15 mouse cellular contexts compared by ENCODE assay signal in the genomic region with DNA sequence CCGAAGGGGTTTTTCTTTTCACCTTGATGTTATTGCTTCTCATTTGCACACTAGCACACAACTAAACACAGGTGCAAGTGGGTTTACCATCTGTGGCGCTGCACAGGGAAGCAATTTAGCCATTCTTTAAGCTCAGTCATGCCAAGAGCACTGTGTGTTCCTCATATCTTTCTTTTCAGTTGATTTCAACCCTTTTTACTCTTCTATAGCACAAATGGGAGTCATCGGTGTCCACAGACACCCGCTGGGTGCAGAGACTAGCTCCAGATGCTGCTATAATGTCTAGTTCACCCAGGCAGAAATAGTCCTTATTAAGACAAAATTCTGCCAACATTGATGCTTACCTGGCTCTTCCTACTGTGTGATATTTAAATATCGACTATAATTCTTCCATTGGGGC.
DNase-seq lines count a peak whose midpoint lies in the region.
"Had no signal": no experiment of that assay in that cellular context is flagged by ENCODE, and none has a peak within 500 bp of the region (broad histone marks: within the 10 kb centered on the region; RNA-seq: fewer than 3 reads in every experiment).

No protein-coding gene starts in this region.

- peak; percentile 7 for DNase-seq in cerebellum, adult 11 months
- peak; percentile 14 to 22 for DNase-seq in cerebellum, adult 18-20 months
- peak; percentile 48 for DNase-seq in cerebellum, adult 9-11 months
- DNase-seq in cerebellum, postnatal 36 days, result peak; percentile 21 to 29
- no peak for DNase-seq in lung, postnatal 25 days (ENCODE audit: low spot score)
- no peak for DNase-seq in kidney, postnatal 10 days
- DNase-seq in frontal cortex, adult 2 months (ENCODE audit: extremely low spot score in 1 of 2, low spot score in 1 of 2), result no peak
- DNase-seq: adrenal gland, adult 2 months; adrenal gland, postnatal 25 days; forebrain, postnatal 0 days; gastrocnemius, adult 2 months; gastrocnemius, postnatal 25 days; heart, adult 11 months; heart, postnatal 36 days; kidney, adult 8-10 months had no signal

Comparison
In these comparisons a context has a peak if more than half of its experiments do, and no peak if none do; other contexts are left out.
1. DNase-seq: peak in cerebellum, adult 11 months (single experiment), cerebellum, adult 18-20 months (2 of 2), cerebellum, adult 9-11 months (single experiment) and cerebellum, postnatal 36 days (2 of 2); none in lung, postnatal 25 days (single experiment), kidney, postnatal 10 days (single experiment) and frontal cortex, adult 2 months (0 of 2).